Mouse (Mus musculus): ENCODE measurements at regions not wholly inside any gene's neighbourhood (a gene's known extent, or its start where the extent isn't known, plus 50 kb on each side); places are given as distances from the start of the nearest gene placed in this dataset.

DNA sequence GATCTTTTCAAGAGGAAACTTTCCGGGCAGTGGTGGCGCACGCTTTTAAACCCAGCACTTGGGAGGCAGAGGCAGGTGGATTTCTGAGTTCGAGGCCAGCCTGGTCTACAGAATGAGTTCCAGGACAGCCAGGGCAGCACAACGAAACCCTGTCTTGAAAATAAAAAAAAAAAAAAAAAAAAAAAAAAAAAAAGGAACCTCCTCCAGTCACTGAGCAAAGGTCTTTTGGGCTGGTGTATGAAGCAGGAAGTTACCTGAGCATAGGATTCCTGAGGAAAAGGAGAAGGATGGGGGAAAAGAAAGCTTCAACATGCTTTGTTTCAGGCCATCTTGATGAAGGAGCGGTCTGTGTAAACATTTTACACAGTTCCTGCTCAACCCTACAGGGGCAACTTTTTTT lies 72.9 kb upstream of the Serbp1 start:
- H3K27me3 ChIP-seq (replicated peaks; ENCODE audit: control insufficient read depth, insufficient read depth, low read length), result no peaks in the 10 kb centered on the region
- no peaks in the 10 kb centered on the region for H3K36me3 ChIP-seq (ENCODE audit: control insufficient read depth, insufficient read depth)
- no peak overlapping the region for H3K27ac ChIP-seq (ENCODE audit: low read depth, low read length)
- H3K4me1 ChIP-seq (replicated peaks; ENCODE audit: control insufficient read depth, insufficient read depth, low read length), result 0 out of 2 replicates have a peak, but pooled peaks cover 3% of the 10 kb centered on the region
- 76% methylated on average over 6 of the region's 6 CpGs for WGBS
- TF ChIP-seq CTCF (IDR thresholded peaks at IDR 0.05; ENCODE audit: low read depth), result no peak
- ATAC-seq, result peak; percentile 32
- H3K4me2 ChIP-seq (replicated peaks; ENCODE audit: low read depth), result no peak overlapping the region
- H3K9me3 ChIP-seq (ENCODE audit: control insufficient read depth), result no peaks in the 10 kb centered on the region
- H3K4me3 ChIP-seq (ENCODE audit: low read depth, low read length), result no peak overlapping the region
- no peak overlapping the region for H3K9ac ChIP-seq (ENCODE audit: low read depth, low read length)

DNA sequence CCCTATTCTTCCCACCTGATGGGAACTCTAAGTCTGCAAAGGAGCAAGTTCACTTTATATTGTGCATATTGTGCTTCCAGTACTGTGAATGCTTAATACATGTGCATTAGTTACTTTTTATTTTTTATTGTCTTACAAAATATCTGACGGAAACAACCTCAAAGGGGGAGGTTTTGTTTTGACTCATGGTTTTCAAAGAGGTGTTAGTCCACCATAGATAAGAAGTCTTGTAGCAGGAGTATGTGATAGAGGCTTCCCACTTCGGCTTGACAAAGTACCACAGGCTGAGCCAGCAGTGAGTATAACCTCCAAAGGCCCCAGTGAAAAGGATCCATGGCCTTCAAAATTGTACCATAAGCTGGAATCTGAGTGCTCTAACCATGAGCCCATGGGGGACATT lies 74.0 kb upstream of the Serbp1 start:
- Histone ChIP-seq H3K9me3 (ENCODE audit: control insufficient read depth) (no peaks in the 10 kb centered on the region), H3K4me2 (replicated peaks; ENCODE audit: low read depth) (no peak overlapping the region), H3K4me3 (ENCODE audit: low read depth, low read length) (no peak overlapping the region), H3K4me1 (replicated peaks; ENCODE audit: control insufficient read depth, insufficient read depth, low read length) (0 out of 2 replicates have a peak, but pooled peaks cover 3% of the 10 kb centered on the region), H3K36me3 (ENCODE audit: control insufficient read depth, insufficient read depth) (no peaks in the 10 kb centered on the region), H3K27me3 (replicated peaks; ENCODE audit: control insufficient read depth, insufficient read depth, low read length) (no peaks in the 10 kb centered on the region), H3K9ac (ENCODE audit: low read depth, low read length) (no peak overlapping the region), H3K27ac (ENCODE audit: low read depth, low read length) (no peak overlapping the region)
- ATAC-seq, result no peak
- WGBS, result 82% methylated on average over 2 of the region's 2 CpGs
- no peak for TF ChIP-seq CTCF (IDR thresholded peaks at IDR 0.05; ENCODE audit: low read depth)

DNA sequence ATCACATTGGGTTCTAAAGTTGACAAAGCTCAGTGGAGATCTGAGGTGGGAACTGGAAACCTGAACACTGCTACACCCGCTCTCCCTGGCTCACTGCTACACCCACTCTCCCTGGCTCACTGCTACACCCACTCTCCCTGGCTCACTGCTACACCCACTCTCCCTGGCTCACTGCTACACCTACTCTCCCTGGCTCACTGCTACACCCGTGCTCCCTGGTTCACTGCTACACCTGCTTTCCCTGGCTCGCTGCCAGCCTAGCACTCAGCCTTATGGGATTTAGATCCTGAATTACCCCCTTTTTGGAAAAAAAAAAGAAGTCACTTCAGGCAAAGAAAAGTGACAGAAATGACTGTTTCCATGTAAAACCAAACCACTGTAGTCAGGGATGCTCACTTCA lies 75.2 kb upstream of the Serbp1 start:
- no peaks in the 10 kb centered on the region for H3K9me3 ChIP-seq (ENCODE audit: control insufficient read depth)
- TF ChIP-seq CTCF (IDR thresholded peaks at IDR 0.05; ENCODE audit: low read depth), result no peak
- H3K27ac ChIP-seq (ENCODE audit: low read depth, low read length), result no peak overlapping the region
- H3K9ac ChIP-seq (ENCODE audit: low read depth, low read length), result no peak overlapping the region
- 0 out of 2 replicates have a peak, but pooled peaks cover 3% of the 10 kb centered on the region for H3K4me1 ChIP-seq (replicated peaks; ENCODE audit: control insufficient read depth, insufficient read depth, low read length)
- no peaks in the 10 kb centered on the region for H3K36me3 ChIP-seq (ENCODE audit: control insufficient read depth, insufficient read depth)
- ATAC-seq, result no peak
- H3K27me3 ChIP-seq (replicated peaks; ENCODE audit: control insufficient read depth, insufficient read depth, low read length), result no peaks in the 10 kb centered on the region
- no peak overlapping the region for H3K4me2 ChIP-seq (replicated peaks; ENCODE audit: low read depth)
- no peak overlapping the region for H3K4me3 ChIP-seq (ENCODE audit: low read depth, low read length)
- WGBS, result 44% methylated on average over 3 of the region's 3 CpGs

DNA sequence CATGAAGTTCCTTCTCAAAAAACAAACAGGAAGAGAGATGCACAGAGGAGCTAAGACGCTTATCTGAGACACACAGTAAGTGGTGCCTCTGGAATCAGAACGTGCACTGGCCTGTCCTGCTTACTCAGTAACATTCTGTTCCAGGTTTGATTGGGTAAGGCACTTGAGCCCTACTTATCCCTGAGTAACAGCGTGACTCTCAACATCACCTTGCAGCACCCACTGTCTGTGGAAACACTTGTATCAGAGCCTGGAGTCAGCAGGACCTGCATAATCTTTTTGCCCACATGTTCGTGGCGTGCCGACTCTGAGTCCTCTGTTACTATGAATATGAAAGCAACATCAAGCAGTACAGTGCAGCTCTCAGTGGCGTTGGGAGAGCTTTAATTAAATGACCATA lies 76.4 kb upstream of the Serbp1 start:
- Histone ChIP-seq H3K36me3 (ENCODE audit: control insufficient read depth, insufficient read depth) (no peaks in the 10 kb centered on the region), H3K27me3 (replicated peaks; ENCODE audit: control insufficient read depth, insufficient read depth, low read length) (no peaks in the 10 kb centered on the region), H3K9ac (ENCODE audit: low read depth, low read length) (no peak overlapping the region), H3K9me3 (ENCODE audit: control insufficient read depth) (no peaks in the 10 kb centered on the region), H3K4me3 (ENCODE audit: low read depth, low read length) (no peak overlapping the region), H3K4me1 (replicated peaks; ENCODE audit: control insufficient read depth, insufficient read depth, low read length) (no peaks in the 10 kb centered on the region), H3K4me2 (replicated peaks; ENCODE audit: low read depth) (no peak overlapping the region), H3K27ac (ENCODE audit: low read depth, low read length) (no peak overlapping the region)
- 71% methylated on average over 7 of the region's 7 CpGs for WGBS
- no peak for ATAC-seq
- no peak for TF ChIP-seq CTCF (IDR thresholded peaks at IDR 0.05; ENCODE audit: low read depth)

DNA sequence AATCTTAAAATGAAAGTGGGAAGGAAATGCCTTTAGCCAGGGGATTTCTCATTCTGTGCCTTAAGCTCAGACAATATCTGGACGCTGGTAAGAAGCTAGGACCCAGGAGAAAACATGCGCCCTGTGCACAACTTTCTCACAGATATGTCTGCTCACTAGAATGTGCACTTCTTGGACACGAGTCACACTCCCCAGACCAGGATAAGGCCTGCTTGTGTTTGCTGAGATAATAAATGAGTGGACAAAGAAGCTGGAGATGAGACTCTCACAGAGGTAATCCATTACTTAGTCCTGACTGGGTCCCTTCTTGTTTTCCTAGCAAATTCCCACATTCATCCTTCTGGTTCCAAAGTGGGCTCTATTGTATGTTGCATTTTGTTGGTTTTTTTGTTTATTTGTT lies 77.4 kb upstream of the Serbp1 start:
- no peaks in the 10 kb centered on the region for H3K36me3 ChIP-seq (ENCODE audit: control insufficient read depth, insufficient read depth)
- no peak overlapping the region for H3K27ac ChIP-seq (ENCODE audit: low read depth, low read length)
- no peak overlapping the region for H3K4me3 ChIP-seq (ENCODE audit: low read depth, low read length)
- no peak for TF ChIP-seq CTCF (IDR thresholded peaks at IDR 0.05; ENCODE audit: low read depth)
- 74% methylated on average over 3 of the region's 3 CpGs for WGBS
- no peaks in the 10 kb centered on the region for H3K27me3 ChIP-seq (replicated peaks; ENCODE audit: control insufficient read depth, insufficient read depth, low read length)
- H3K4me2 ChIP-seq (replicated peaks; ENCODE audit: low read depth), result no peak overlapping the region
- no peak overlapping the region for H3K9ac ChIP-seq (ENCODE audit: low read depth, low read length)
- ATAC-seq, result no peak
- no peaks in the 10 kb centered on the region for H3K9me3 ChIP-seq (ENCODE audit: control insufficient read depth)
- H3K4me1 ChIP-seq (replicated peaks; ENCODE audit: control insufficient read depth, insufficient read depth, low read length), result no peaks in the 10 kb centered on the region

DNA sequence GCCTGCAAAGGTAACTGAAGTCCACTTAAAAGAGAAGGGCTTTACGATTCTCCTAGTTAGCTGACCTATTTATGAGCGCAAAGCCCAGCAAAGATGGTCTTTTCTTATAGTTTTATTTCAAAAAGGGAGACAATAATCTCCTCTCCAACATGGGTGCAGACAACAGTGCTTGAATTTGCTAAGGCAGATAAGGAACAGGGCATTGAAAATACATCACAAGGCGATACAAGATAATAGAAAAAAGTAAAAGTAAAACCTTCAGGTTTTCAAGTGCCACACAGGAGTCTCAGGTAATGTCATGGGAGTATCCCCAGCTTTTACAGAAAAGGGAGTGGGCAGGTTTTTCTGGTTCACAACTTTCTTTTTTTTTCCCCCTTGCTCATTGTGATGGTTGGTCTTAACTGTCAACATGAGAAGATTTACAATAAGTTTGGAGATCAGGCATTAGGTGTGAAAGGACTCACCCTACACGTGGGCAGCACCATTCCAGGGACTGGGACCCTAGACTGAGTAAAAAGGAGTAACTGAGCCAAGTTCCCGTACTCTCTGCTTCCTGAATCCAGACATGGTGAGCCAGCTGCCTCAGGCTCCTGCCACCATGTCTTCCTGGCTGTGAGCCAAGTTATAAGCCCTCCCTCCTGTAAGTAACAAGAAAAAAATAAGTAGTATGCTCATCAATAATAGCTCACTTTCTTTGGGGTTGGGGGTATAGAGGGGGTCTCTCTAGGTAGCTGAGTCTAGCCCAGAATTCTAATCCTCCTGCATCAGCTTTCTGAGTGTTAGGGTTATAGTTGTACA lies 78.1 kb upstream of the Serbp1 start:
- H3K9ac ChIP-seq (ENCODE audit: low read depth, low read length), result no peak overlapping the region
- 64% methylated on average over 5 of the region's 5 CpGs for WGBS
- no peak overlapping the region for H3K4me3 ChIP-seq (ENCODE audit: low read depth, low read length)
- H3K4me1 ChIP-seq (replicated peaks; ENCODE audit: control insufficient read depth, insufficient read depth, low read length), result no peaks in the 10 kb centered on the region
- H3K27me3 ChIP-seq (replicated peaks; ENCODE audit: control insufficient read depth, insufficient read depth, low read length), result no peaks in the 10 kb centered on the region
- ATAC-seq, result no peak
- H3K4me2 ChIP-seq (replicated peaks; ENCODE audit: low read depth), result no peak overlapping the region
- no peak overlapping the region for H3K27ac ChIP-seq (ENCODE audit: low read depth, low read length)
- TF ChIP-seq CTCF (IDR thresholded peaks at IDR 0.05; ENCODE audit: low read depth), result no peak
- H3K36me3 ChIP-seq (ENCODE audit: control insufficient read depth, insufficient read depth), result no peaks in the 10 kb centered on the region
- no peaks in the 10 kb centered on the region for H3K9me3 ChIP-seq (ENCODE audit: control insufficient read depth)
